Mouse (Mus musculus): ENCODE results near the gene Mybphl.

DNA sequence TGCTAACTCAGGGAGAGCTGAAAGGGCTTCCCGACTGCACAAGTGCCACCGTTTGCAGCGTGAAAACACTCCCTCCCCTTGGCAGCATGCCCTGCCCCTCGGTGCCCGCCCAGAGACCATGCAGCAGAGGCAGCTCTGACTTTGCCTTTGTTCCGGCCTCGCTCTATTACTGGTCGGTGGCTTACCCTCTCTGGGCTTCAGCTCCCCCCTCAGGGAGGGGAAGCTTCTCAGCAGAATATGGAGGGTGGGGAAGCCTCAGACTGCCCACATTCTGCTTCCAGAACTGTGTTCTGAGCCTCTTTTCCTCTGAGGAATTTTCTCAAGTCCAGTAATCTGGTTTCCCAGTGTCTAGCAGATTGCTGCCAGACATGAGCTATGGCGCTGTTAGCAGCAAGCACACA, 36.3 kb upstream of the Mybphl start:
- TF ChIP-seq E2F4 (IDR thresholded peaks at IDR 0.05; ENCODE audit: insufficient read depth) (no peak), POLR2A (IDR thresholded peaks at IDR 0.05; ENCODE audit: insufficient read length, low read depth) (no peak), POLR2AphosphoS2 (IDR thresholded peaks at IDR 0.05; ENCODE audit: insufficient read length, low read depth) (no peak), CEBPB (IDR thresholded peaks at IDR 0.05; ENCODE audit: insufficient read depth, poor library complexity, severe bottlenecking) (no peak)

Data from myocyte (in vitro differentiated cells).